Mouse (Mus musculus) forebrain, embryonic 12.5 days (tissue): Measurements from ENCODE around the gene B4galnt4. TPM values are rescaled to one million over a fixed set of nuclear protein-coding genes. Genes with fewer than 3 reads are reported as not detected.
"Not testable (repeated sequence)": the region's sequence is repeated elsewhere in the genome, so short reads cannot be mapped to it uniquely, and the experiment has no call there.

Source experiments
- ATAC-seq: fragments of 200-750 bp; cut with Nextera tagmentation; 2 replicates; pipeline ENCODE4 v1.8.0; 2017; ENCODE audit warnings: moderate TSS enrichment; ENCODE audit not compliant: low FRiP score
- H3K27ac ChIP-seq: fragments of 300-500 bp; sonication (generic); 2 replicates; pipeline ENCODE4 v1.5.1; 2016; ENCODE audit warnings: mild to moderate bottlenecking
- H3K27me3 ChIP-seq: fragments of 300-500 bp; sonication (generic); 2 replicates; pipeline ENCODE4 v1.6.1; 2016; ENCODE audit warnings: mild to moderate bottlenecking
- H3K36me3 ChIP-seq: fragments of 300-500 bp; sonication (generic); replicated peaks from 2 replicates; pipeline ENCODE4 v1.6.1; 2016; ENCODE audit warnings: mild to moderate bottlenecking
- H3K4me1 ChIP-seq: fragments of 300-500 bp; sonication (generic); 2 replicates; pipeline ENCODE4 v1.6.1; 2016
- H3K4me2 ChIP-seq: fragments of 300-500 bp; sonication (generic); 2 replicates; pipeline ENCODE4 v1.6.1; 2016; ENCODE audit warnings: mild to moderate bottlenecking, moderate library complexity
- H3K4me3 ChIP-seq: fragments of 300-500 bp; sonication (generic); replicated peaks from 2 replicates; pipeline ENCODE4 v1.5.1; 2016; ENCODE audit warnings: mild to moderate bottlenecking
- H3K9ac ChIP-seq: fragments of 300-500 bp; sonication (generic); 2 replicates; pipeline ENCODE4 v1.6.1; 2016; ENCODE audit warnings: mild to moderate bottlenecking
- H3K9me3 ChIP-seq: fragments of 300-500 bp; sonication (generic); 2 replicates; pipeline ENCODE4 v1.6.1; 2016
- whole genome bisulfite sequencing: fragments of 180-500 bp; shearing (Covaris S2); methylation state at CpG from one replicate; pipeline ENCODE4 v1.1.7; 2016; 5-methylcytosine and 5-hydroxymethylcytosine counted together
- polyA plus RNA-seq: library from polyadenylated mRNA; unstranded; fragments of >200 nt; fragmentation: Nextera tagmentation; extraction: Ambion mirVana; gene quantifications from 2 replicates; pipeline ENCODE4 v1.2.1, GENCODE M21; 2016

Gene B4galnt4
- 40.7 and 43.6 TPM in 2 replicates for polyA plus RNA-seq

DNA sequence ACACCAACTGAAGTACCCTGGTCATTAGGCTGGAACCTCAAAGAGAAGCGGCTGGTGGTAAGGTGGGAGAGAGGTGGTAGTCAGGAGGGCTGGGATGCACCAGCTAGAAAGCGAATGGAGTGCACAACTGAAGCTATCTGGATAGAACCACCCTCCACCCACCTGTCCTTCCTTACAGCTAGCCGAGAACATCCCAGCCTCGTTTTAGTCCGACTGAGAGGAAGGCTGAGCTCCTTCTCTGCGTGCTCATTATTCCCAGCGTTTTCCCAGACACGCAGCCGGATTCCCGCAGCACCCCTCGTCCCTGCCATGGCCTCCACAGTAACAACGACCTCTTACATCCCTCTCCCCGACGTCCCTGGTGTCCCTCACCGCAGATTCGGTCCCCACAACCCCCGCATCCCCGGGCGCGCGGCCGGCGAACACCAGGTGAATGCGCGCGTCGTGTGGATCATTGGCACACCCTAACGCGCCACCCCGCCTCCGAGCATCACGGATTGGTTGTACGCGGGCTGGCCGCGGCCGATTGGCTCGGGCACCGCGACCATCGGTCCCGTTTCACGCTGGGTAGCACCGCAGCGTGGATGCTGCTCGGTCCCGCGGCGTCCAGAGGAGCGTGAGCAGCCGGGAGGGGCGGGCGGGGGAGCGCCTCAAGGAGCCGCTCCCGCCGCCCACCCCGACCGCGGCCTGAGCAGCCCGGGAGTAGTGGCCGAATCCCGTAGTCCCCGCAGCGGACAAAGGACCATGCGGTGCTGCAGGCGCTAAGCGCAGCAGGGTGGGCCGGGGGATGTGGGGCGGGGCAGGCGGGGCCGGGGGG, at the start of gene B4galnt4:
B4galnt4 (plus strand) TSS at position 679 of the 817 bp plus-strand sequence.
- 1% methylated on average over 72 of the region's 72 CpGs for WGBS
- Histone ChIP-seq H3K27ac (peak within 1 kb of the TSS; percentile 81), H3K36me3 (peaks cover 22% of the 10 kb centered on the region)

DNA sequence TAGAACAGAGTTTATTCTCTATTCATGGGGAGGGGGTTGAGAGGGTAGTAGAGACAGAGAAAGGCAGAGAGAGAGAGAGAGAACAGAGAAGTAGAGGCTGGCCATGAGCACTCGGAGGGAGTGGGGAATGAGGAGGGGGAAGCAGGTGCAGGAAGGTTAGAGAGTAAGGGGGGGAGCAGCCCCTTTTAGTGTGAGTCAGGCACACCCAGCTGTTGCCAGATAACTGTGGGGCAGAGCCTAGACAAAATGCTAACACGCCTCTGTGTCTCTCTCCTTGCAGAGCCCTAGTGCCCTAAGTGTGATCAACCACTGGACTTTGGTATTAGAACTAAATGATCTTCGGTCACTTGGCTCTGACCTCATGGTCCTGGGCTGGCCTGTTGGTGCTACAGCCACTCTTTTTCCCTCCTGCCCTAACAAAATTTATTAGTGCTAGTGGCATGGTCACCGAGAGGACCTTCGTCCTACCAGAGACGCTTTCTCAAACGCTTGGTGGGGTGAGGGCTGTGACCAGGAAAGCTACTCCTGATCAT, 49.6 kb upstream of the B4galnt4 start:
- no peaks in the 10 kb centered on the region for H3K36me3 ChIP-seq
- ATAC-seq, result no peak
- H3K9me3 ChIP-seq, result no peaks in the 10 kb centered on the region
- peaks cover 12% of the 10 kb centered on the region; the same call in 1 of the 2 replicates for H3K4me1 ChIP-seq
- H3K4me2 ChIP-seq, result no peak overlapping the region
- 91% methylated on average over 7 of the region's 7 CpGs for WGBS
- H3K27me3 ChIP-seq, result peaks cover 21% of the 10 kb centered on the region
- H3K27ac ChIP-seq, result no peak overlapping the region
- H3K9ac ChIP-seq, result no peak overlapping the region
- H3K4me3 ChIP-seq, result no peak overlapping the region

More for the DNA sequence above, at the start of gene B4galnt4:
- Histone ChIP-seq H3K9me3 (no peaks in the 10 kb centered on the region), H3K27me3 (no peaks in the 10 kb centered on the region), H3K4me2 (peak within 1 kb of the TSS; percentile 81), H3K9ac (peak within 1 kb of the TSS; percentile 94), H3K4me3 (peak within 1 kb of the TSS; percentile 88), H3K4me1 (peaks cover 25% of the 10 kb centered on the region)
- ATAC-seq, result peak; percentile 99

DNA sequence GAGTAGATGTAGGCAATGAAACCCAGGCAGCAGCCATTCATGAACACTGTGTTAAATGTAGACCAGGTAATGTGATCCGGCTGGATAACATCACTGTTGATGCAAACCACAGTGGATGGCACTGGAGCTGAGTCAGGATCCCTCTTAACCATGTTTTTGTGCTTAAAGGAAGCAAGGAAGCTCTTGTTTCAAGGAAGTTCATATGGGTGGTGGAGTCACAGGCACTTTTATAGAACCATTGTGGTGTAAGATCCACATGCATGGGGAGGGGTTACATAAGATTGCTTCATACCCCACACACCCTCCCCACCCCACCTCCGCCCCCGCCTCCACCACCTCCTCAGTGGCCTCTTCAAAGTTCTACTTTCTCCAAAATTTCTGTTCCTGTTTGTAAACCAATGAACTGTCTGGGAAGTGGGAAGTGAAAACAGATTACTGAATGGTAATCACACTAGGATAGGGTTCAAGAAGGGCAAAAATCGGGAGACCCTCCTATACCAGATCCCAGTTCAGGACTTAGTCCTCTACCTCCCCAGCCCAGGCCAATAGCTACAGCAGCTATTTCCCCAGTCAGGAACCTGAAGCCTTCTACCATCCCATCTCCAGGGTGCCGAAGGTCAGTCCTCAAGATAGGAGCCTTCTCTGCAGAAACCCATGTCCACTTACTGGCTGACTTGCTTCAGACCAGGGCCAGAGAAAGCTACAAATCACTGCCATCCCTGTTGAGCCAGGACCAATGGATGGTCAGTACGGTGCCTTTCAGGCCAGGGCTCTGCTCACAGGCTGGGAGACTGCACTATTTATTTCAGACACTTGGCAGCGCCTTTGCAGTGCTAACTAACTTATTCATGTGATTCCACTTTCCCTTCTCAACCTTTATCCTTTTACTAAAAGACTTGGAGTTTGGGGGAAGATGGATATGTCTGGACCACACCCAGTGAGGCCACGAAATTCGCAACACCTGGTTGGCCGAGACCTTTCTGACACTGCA, 43.9 kb upstream of the B4galnt4 start:
- H3K4me1 ChIP-seq, result no peaks in the 10 kb centered on the region
- no peaks in the 10 kb centered on the region for H3K9me3 ChIP-seq
- no peaks in the 10 kb centered on the region for H3K36me3 ChIP-seq
- 92% methylated on average over 10 of the region's 10 CpGs for WGBS
- no peaks in the 10 kb centered on the region for H3K27me3 ChIP-seq
- H3K4me3 ChIP-seq, result no peak overlapping the region
- H3K9ac ChIP-seq, result no peak overlapping the region
- H3K27ac ChIP-seq, result no peak overlapping the region
- no peak overlapping the region for H3K4me2 ChIP-seq
- no peak for ATAC-seq

DNA sequence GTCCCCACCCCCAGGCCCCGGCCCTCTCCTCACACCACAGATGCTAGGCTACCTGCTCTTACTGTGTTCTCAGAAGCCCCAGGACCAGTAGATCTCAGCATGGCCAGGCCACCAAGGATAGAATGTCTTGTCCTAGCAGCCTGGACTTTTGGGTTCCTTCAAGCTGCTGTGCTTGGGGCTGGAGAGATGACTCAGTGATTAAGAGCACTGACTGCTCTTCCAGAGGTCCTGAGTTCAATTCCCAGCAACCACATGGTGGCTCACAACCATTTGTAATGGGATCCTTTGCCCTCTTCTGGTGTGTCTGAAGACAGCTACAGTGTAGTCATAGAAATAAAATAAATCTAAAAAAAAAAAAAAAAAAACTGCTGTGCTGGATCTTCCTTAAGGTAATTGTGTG, 43.1 kb upstream of the B4galnt4 start, which contains the start of gene Ifitm6:
Ifitm6 (minus strand) TSS at position 101 of the 400 bp plus-strand sequence.
- not testable (repeated sequence) for H3K4me1 ChIP-seq, H3K4me2 ChIP-seq, H3K9ac ChIP-seq, H3K4me3 ChIP-seq, H3K36me3 ChIP-seq, H3K27me3 ChIP-seq, ATAC-seq, H3K27ac ChIP-seq, H3K9me3 ChIP-seq
- 91% methylated on average over 1 of the region's 1 CpGs for WGBS

DNA sequence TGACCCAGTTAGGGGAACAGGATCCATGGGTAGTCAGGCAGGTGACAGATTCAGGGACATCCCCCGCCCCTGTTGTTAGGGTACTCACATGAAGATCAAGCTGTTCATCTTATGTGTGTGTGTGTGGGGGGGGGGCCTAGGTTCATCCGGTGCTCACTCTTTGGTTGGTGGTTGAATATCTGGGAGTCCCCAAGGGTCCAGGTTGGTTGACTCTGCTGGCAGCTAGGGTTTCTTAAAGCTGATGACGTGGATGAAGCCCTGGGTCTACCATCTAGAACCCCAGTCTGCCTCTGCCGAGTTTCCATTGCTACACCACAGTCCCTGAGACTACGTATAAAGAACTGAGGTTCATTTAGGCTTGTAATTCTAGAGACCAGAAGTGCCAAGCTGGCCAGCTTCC, 41.9 kb upstream of the B4galnt4 start:
- ATAC-seq, result no peak
- H3K9me3 ChIP-seq, result no peaks in the 10 kb centered on the region
- WGBS, result 90% methylated on average over 5 of the region's 5 CpGs
- no peaks in the 10 kb centered on the region for H3K27me3 ChIP-seq
- H3K27ac ChIP-seq, result no peak overlapping the region
- no peak overlapping the region for H3K4me3 ChIP-seq
- no peaks in the 10 kb centered on the region for H3K36me3 ChIP-seq
- H3K9ac ChIP-seq, result no peak overlapping the region
- H3K4me1 ChIP-seq, result no peaks in the 10 kb centered on the region
- H3K4me2 ChIP-seq, result no peak overlapping the region

DNA sequence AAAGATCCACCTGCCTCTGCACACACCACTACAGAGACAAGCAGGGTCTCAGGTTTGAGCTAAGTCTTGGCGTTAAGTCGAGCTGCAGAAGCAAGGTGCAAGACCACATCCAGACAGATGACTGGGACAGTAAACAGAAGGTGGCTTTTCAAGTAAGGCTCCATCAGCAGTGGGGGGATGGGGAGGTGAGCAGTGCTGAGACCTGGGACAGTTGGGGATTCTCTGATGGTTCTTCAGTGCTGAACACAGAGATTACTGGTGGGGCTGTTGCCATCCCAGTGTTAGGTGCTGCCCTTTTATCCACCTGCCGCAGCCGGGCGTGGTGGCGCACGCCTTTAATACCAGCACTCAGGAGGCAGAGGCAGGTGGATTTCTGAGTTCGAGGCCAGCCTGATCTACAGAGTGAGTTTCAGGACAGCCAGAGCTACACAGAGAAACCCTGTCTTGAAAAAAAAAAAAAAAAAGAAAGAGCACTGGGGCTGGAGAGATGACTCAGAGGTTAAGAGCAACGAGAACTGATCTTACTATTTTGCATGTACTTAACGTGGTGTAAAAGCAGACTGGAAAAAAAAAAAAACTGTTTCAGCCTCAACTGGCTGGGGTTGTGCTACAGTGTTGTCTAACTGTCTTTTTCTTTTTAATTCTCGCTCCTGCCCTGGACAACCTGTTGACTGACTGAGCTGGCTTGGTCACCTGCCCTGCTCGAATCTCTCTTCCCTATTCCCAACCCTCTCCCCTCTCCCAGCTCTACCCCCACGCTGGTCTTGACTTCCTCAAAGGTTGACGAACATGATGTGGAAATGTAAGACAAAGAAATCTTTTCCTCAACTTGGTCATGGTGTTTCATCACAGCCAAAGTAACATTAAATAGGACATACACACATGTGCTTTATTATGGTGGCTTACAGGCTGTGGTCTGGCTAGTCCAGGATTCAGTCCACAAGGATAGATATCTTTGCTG, 39.1 kb upstream of the B4galnt4 start:
- WGBS, result 85% methylated on average over 14 of the region's 14 CpGs
- H3K9me3 ChIP-seq, result no peaks in the 10 kb centered on the region
- no peak overlapping the region for H3K27ac ChIP-seq
- no peaks in the 10 kb centered on the region for H3K36me3 ChIP-seq
- no peaks in the 10 kb centered on the region for H3K27me3 ChIP-seq
- ATAC-seq, result no peak
- H3K4me1 ChIP-seq, result peaks cover 20% of the 10 kb centered on the region
- no peak overlapping the region for H3K9ac ChIP-seq
- no peak overlapping the region for H3K4me3 ChIP-seq
- H3K4me2 ChIP-seq, result no peak overlapping the region

DNA sequence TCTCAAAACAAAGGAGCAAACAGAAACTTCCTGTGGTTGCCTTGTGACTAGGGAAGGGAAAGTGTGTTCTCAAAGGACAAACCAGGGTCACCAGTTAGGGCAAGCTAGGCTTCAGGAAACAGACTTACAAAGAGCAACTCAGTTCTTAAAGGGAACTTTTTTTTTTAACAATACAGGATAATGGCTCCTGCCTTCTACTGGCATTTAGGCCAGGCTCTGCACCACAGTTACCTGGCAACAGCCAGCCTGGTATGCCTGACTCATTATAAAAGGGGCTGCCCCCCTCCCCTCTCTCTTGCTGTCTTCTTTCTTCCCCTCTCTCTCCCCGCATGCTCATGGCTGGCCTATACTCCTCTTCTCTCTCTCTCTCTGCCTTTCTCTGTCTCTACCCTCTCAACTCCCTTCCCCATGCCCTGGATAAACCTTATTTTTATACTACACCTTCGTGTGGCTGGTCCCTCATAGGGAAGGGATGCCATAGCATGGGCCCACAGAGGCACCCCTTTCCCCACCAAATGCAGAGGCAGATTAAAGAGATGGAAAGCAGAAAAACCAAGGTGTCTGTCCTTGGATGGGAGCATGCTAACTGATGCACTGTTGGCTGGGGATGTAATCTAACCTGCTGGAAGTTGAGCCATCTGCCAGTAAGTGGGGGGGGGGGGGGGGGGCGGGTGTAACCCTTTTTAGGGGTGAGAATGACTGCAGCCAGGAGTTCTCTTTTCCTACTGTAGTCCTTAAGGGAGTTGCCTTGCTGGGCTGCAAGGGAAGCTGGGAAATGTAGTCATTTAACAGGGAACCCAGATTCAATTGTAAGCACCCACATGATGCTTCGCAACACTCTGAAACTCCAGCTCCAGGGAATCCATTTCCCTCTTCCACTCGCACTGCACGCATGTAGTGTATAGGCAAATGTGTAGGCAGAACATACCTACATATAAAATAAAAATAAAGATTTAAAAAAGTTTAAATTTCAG, 35.8 kb upstream of the B4galnt4 start:
- H3K4me2 ChIP-seq, result peak overlapping the region; percentile 9; the same call in 1 of the 2 replicates
- no peak overlapping the region for H3K4me3 ChIP-seq
- no peaks in the 10 kb centered on the region for H3K36me3 ChIP-seq
- WGBS, result 11% methylated on average over 6 of the region's 6 CpGs
- H3K27ac ChIP-seq, result peak overlapping the region; percentile 84
- ATAC-seq, result peak; percentile 80
- H3K27me3 ChIP-seq, result no peaks in the 10 kb centered on the region
- no peaks in the 10 kb centered on the region for H3K9me3 ChIP-seq
- no peak overlapping the region for H3K9ac ChIP-seq
- H3K4me1 ChIP-seq, result peaks cover 20% of the 10 kb centered on the region

DNA sequence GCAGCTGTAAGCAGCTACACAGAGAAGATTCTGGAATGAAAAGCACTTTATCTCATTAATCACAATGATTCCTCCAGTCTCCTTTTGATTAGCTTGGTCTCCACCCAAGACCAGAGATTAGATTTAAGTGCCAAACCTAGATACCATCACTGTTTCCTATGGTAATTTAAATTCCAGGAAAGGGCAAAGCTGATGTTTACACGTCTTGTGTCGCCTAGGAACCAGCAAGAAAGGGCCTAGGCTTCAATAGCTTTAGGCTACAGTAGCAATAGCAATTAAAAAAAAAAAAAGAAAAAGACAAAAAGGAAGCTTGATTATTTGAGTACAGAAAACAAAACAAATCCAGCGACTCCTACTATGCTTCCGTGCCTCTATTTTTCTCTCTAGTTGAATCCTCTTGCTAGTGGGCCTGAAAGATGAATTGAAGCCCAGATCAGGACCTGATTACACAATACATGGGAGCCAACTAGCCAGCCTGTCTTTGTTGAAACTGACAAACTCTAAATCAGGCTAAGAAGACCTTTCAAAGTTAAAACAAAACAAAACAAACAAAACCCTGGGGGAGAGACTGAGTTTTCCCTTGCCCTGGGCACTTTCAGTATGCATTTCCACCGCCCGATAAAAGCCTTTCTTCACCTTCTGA, 34.7 kb upstream of the B4galnt4 start:
- no peak overlapping the region for H3K4me2 ChIP-seq
- no peak for ATAC-seq
- WGBS, result 7% methylated on average over 6 of the region's 6 CpGs
- no peak overlapping the region for H3K9ac ChIP-seq
- no peak overlapping the region for H3K4me3 ChIP-seq
- H3K36me3 ChIP-seq, result no peaks in the 10 kb centered on the region
- 0 out of 2 replicates have a peak, but pooled peaks cover 3% of the 10 kb centered on the region for H3K27me3 ChIP-seq
- peaks cover 20% of the 10 kb centered on the region for H3K4me1 ChIP-seq
- H3K27ac ChIP-seq, result peak overlapping the region; percentile 80
- no peaks in the 10 kb centered on the region for H3K9me3 ChIP-seq

DNA sequence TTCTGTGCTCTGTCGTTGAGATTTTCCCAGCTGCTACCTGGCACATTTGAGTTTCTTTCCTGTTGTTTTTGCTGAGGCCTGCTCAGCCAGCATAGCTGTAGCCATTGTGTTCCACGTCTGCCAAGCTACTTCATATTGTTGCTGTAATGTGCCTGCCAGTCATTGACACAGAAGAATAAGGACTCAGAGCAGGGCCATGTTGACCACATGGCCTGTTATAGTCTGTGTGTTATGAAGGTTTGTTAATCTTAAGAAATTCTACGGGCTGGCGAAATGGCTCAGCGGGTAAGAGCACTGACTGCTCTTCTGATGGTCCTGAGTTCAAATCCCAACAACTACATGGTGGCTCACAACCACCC, 34.2 kb upstream of the B4galnt4 start:
- no peak overlapping the region for H3K4me2 ChIP-seq
- H3K27ac ChIP-seq, result peak overlapping the region; percentile 80
- 36% methylated on average over 5 of the region's 5 CpGs for WGBS
- H3K4me3 ChIP-seq, result no peak overlapping the region
- H3K27me3 ChIP-seq, result 0 out of 2 replicates have a peak, but pooled peaks cover 3% of the 10 kb centered on the region
- H3K4me1 ChIP-seq, result peaks cover 20% of the 10 kb centered on the region
- H3K9ac ChIP-seq, result no peak overlapping the region
- H3K9me3 ChIP-seq, result no peaks in the 10 kb centered on the region
- peak; percentile 45; the same call in 1 of the 2 replicates for ATAC-seq
- H3K36me3 ChIP-seq, result no peaks in the 10 kb centered on the region

DNA sequence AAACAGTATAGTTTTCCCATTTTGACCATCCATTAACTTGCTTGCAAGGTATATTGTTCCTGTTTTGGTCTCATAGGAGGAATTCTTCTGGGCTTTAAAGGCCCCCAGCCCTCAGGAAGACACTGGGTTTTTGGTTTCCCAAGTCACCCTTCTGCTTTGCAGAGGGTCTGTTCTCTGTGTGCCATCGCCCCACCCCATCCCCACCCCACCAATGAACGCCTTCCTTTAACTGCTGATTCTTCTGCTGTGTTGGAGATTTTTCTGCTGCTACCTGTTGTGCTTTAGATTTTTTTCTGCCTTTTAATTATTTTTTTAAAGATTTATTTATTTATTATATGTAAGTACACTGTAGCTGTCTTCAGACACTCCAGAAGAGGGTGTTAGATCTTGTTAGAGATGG, 32.1 kb upstream of the B4galnt4 start, which contains the start of gene Gm17387:
Gm17387 (plus strand) TSS at position 301 of the 400 bp plus-strand sequence.
- Histone ChIP-seq H3K27ac (no peak within 1 kb of the TSS), H3K4me1 (peaks cover 20% of the 10 kb centered on the region), H3K9ac (no peak within 1 kb of the TSS), H3K4me2 (no peak within 1 kb of the TSS), H3K4me3 (no peak within 1 kb of the TSS), H3K27me3 (0 out of 2 replicates have a peak, but pooled peaks cover 3% of the 10 kb centered on the region), H3K9me3 (no peaks in the 10 kb centered on the region), H3K36me3 (no peaks in the 10 kb centered on the region)
- WGBS, result 95% methylated on average over 2 of the region's 2 CpGs
- no peak for ATAC-seq
